Mouse (Mus musculus) embryonic fibroblast, embryonic 13.5 days (primary cell): Measurements from ENCODE around the gene Snapc4.

Experiments
- CTCF ChIP-seq: IDR thresholded peaks from 2 replicates; pipeline ENCODE4 v1.5.1; 2011; ENCODE audit warnings: mild to moderate bottlenecking, control low read depth, low read length, moderate library complexity, borderline replicate concordance; ENCODE audit not compliant: insufficient read depth
- POLR2A ChIP-seq: IDR thresholded peaks from 2 replicates; pipeline ENCODE4 v1.6.1; 2011; ENCODE audit warnings: low read depth, mild to moderate bottlenecking, control low read depth, low read length, moderate library complexity

- TF ChIP-seq POLR2A: peak; percentile 35; the same call in 1 of the 2 replicates
- no peak for TF ChIP-seq CTCF
Measured at GRCm38 (mm10) chr2:26314281-26315071, 66.0 kb downstream of the Snapc4 start.
